Mouse (Mus musculus): ENCODE data around the gene Socs2. TPM values are rescaled to one million over a fixed set of nuclear protein-coding genes. Genes with fewer than 3 reads are reported as not detected.
"Not testable (repeated sequence)": the region's sequence is repeated elsewhere in the genome, so short reads cannot be mapped to it uniquely, and the experiment has no call there.

The Socs2 gene
- total RNA-seq, 2 experiments from 2014 or later: 79.1 to 80.9 TPM

DNA sequence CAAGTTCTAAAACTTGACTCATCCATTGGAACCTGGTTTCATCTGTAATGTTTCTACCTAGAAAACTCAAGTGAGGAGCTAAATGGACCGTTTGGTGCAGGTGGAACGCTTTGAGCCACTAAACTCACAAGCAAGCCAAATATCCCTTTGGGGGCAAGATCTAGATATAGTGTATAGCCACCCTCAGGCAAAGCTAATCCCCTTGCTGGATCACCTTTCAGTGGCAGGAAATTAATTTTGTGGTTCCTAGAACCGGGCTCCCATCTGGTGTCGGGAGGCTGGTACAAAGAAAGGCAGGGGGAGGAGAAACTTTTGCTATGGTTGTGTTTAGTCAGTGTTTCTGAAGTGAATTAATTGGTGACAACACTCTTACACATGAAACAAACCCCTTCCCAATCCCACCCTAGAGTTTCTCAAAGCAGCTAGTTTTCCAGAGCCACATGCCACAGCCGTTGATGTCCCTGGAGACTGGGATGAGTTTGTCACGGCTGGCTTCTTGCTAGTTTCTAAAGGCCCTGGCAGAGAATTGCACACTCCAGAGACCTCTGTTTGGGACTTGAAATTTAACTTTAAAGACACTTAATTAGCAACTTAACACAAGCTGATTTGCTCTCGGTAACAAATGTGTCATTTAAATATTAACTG, 19.7 kb downstream of the Socs2 start:
- no peak for DNase-seq
- intact Hi-C loops (cut with DNase I): no loop called here

- intact Hi-C loops (cut with DNase I): no loop called here
- no peak for DNase-seq
Measured at GRCm38 (mm10) chr10:95396356-95396755, 20.6 kb downstream of the Socs2 start.

- intact Hi-C loops (cut with DNase I): no loop called here
- no peak for DNase-seq
Measured at GRCm38 (mm10) chr10:95394819-95395812, 21.9 kb downstream of the Socs2 start.

- DNase-seq: no peak
- intact Hi-C loops (cut with DNase I): no loop called here
Measured at GRCm38 (mm10) chr10:95392073-95392472, 24.9 kb downstream of the Socs2 start.

DNA sequence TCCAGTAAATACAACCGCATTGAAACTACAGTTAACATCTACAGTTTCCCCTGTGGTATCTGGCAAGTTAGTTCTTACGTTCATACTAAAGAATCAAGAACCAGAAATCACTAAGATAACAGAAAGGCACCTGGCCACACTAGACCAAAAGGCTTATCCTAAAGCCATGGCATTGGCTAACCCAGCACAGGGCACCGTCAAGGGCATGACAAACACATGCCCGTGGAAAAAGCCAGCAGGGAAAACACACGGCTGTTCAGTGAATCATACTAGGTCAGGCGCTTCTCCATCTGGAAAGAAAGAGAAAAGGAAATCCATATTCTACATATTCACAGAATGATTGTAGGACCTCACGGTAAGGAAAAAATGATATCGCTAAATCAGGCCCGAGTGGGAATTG, 26.1 kb downstream of the Socs2 start:
- no peak for DNase-seq
- intact Hi-C loops (cut with DNase I): no loop called here

GRCm38 (mm10) chr10:95389805-95390204, 27.2 kb downstream of the Socs2 start:
- intact Hi-C loops (cut with DNase I): loop anchor here (2.0 to 5.0 kb wide), 2 partner anchors 53 to 65 kb away; partner anchors contain the start of gene Cradd
- not testable (repeated sequence) for DNase-seq

DNA sequence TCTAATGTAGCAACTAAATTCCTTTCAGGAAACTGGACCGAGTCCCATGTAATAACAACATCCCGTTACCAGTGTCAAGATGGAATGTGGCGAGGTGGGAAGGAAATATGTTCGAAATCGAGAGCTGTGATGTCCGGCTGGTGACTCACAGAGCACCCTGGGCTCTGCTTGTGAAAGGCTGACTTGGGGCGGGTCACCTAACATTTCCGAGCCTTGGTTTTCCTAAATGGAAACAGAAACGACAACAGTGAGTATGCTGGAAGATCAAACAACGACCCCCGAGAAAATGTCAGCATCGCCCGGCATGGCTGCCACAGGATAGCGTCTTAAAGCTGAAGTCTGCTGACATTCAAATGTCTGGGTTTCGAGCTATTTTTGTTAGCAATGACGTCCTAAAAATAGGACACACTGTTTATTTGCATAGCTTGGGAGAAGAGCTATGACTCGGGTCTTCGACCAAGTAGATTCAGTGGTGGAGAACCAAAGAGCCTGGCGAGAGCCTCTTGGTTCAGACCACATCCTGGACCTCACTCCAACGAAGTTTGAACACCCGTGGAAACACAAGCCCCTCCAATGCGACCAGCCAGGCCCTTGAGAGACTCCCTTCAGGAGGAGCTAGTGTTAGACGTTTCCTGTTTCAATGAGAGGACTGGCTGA, 28.0 kb downstream of the Socs2 start:
- intact Hi-C loops (cut with DNase I): loop anchor here (2.0 to 5.0 kb wide), 2 partner anchors 52 to 64 kb away; partner anchors contain the start of gene Cradd
- DNase-seq: peak in 1 of 2 experiments; percentile 52

DNA sequence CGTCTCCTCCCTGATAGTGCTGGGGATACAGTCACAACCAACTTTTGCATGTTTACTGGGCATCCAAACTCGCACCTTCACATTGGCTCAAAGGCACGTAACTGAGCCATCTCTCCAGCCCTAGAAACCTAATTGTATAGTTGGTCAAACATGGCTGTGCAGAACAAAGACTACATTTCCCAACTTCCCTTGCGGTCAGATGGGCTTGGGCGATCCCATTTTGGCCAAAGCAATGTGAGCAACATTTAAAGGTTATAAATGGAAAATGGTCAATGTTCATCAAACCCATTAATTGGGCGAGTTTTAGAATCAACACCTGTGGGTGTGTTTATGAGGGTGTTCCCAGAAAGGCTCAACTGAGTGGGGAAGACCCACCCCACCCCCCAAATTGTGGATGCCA, 30.5 kb downstream of the Socs2 start:
- intact Hi-C loops (cut with DNase I): loop anchor here (5.0 kb wide), 1 partner anchor 49 kb away; no protein-coding TSS in a partner anchor
- no peak for DNase-seq

DNA sequence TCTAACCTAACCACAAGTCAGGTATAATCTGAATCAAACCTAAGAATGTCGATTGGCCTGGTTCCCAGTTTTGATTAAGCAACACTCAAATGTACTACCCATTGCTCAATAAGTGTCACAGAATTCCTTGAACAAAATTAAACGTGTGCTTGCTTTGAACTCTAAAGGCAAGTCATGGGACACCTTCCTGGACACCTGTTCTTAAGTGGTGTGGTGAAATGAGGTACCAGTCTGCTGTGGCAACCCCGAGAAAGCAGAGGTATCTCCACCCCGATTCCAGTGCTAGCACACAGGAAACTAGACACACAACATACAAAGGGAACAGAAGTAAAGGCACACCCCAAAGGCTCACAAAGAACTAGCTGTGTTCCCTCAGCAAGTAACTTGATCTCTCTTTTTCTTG, 31.2 kb downstream of the Socs2 start:
- no peak for DNase-seq
- intact Hi-C loops (cut with DNase I): loop anchor here (5.0 kb wide), 1 partner anchor 49 kb away; no protein-coding TSS in a partner anchor

GRCm38 (mm10) chr10:95385081-95385480, 31.9 kb downstream of the Socs2 start:
- no peak for DNase-seq
- intact Hi-C loops (cut with DNase I): loop anchor here (5.0 kb wide), 1 partner anchor 48 kb away; no protein-coding TSS in a partner anchor

DNA sequence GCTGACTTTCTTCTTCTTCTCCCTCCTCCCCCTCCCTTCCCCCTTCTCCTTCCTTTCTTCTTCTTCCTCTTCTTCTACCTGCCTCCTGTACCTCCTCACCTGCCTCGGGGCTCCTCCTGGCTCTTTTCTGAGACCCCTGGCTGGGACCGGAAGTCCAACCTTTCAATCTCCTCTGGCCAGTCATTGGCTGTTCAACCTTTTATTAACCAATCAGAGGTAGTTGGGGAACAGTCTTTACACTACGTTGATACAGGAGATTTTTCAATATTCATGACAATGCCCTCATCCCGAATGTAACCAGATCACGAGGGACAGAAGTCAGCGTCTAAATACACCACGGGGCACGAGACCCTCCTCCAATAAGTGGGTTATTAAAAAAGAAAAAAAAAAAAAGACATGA, 32.5 kb downstream of the Socs2 start:
- DNase-seq: no peak
- intact Hi-C loops (cut with DNase I): no loop called here

GRCm38 (mm10) chr10:95373340-95373739, 43.6 kb downstream of the Socs2 start:
- intact Hi-C loops (cut with DNase I): no loop called here
- no peak for DNase-seq

DNA sequence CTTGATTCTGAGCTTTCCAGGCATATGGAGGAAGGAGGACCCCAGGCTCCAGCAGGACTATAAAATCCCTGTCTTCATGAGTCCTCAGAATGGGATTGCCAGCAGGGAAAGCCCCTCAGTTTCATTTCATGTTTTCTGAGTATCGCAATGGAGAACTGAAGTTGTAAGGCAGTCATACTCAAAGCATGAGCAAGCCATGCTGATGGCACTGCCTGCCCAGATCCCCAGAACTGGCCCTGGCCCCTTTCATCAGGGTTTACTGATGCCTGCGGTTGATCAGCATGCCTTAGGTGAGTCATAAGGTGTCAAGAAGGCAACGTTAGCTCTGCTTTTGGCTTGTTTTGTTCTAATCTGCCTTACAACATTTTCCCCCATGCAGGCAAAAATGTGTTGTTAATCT, 45.0 kb downstream of the Socs2 start:
- DNase-seq: no peak
- intact Hi-C loops (cut with DNase I): no loop called here

- intact Hi-C loops (cut with DNase I): no loop called here
- DNase-seq: no peak
Measured at GRCm38 (mm10) chr10:95369190-95369589, 47.8 kb downstream of the Socs2 start.

DNA sequence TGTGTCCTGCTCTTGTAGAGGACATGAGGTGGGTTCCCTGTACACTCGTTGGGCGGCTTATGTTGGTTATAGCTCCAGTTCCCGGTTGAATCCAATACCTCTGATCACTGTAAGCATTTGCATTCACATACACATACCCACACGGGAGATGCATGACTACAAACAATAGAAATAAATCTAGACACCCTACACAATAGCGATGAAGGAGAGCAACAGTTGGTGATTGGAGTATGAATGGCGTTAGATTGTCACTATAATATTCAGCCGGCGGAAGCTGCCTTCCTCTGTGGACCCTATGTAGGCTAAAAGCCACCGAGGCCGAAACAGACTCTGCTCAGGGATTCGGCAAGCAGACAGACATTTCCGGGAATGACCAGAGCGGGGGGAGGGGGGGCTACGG, 48.8 kb downstream of the Socs2 start:
- intact Hi-C loops (cut with DNase I): no loop called here
- no peak for DNase-seq

- DNase-seq: no peak
- intact Hi-C loops (cut with DNase I): no loop called here
Measured at GRCm38 (mm10) chr10:95367661-95368089, 49.3 kb downstream of the Socs2 start.

GRCm38 (mm10) chr10:95367241-95367640, 49.7 kb downstream of the Socs2 start:
- DNase-seq: no peak
- intact Hi-C loops (cut with DNase I): no loop called here

DNA sequence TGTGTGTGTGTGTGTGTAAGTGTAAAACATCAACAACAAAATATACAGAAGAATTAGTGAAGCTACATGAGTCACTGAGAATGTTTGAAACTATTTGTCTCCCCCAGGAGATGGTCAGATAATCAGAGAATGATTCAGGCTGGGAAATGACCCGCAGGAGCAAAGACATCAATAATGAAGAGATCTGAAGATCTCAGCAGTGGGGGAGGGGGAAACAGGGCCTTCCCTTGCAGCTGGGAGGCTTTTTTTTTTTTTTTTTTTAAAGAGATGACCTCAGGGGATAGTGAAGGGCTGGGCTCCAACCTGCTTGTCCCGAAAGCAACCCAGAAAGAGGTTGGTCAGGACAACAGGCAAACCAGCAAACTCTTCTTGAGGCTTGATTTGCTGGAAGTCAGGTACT, 54.7 kb downstream of the Socs2 start:
- intact Hi-C loops (cut with DNase I): no loop called here
- DNase-seq: no peak

DNA sequence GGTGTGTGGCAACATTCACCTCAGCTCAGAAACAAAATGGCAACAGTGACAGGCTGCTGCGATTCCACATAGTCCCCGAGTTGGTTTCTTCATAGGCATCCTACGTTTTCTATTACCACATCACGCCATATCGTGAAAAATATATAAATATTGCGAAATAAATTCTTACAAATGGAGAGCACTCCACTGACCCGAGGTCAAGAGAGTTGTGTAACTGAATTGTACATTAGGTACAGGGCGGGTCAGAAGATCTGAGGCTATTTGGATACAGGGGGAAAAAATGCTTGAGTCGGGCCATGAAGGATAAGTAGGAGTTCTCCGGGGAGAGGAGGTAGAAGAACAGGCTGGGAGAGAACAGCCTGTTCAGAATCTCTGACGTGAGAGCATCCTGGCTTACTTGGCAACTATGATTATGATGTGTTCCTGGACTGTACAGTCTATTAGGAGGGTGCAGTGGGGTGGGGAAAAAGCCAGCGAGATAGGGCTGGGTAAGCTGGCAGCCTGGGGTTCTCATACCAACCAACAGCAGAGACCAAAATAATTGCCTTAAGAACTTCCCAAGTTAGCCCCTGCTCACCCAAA, 55.6 kb downstream of the Socs2 start:
- DNase-seq: peak in 1 of 2 experiments; percentile 35
- intact Hi-C loops (cut with DNase I): no loop called here

- intact Hi-C loops (cut with DNase I): no loop called here
- no peak for DNase-seq
Measured at GRCm38 (mm10) chr10:95360048-95360447, 56.9 kb downstream of the Socs2 start.

Data from heart, postnatal 14 days (tissue).